Mouse (Mus musculus) gastrocnemius, postnatal 10 days (tissue): ENCODE data around the gene Arhgap27. TPM values are rescaled to one million over a fixed set of nuclear protein-coding genes. Genes with fewer than 3 reads are reported as not detected.
"Not testable (repeated sequence)": the region's sequence is repeated elsewhere in the genome, so short reads cannot be mapped to it uniquely, and the experiment has no call there.

ENCODE experiments used
- DNase-seq: peaks from one replicate; pipeline ENCODE4 v3.0.0; 2021; ENCODE audit warnings: mixed read lengths
- total RNA-seq, 2 experiments: library from RNA; stranded (reverse); gene quantifications; 2 replicates each; pipeline ENCODE4 v1.2.3; 2021

Arhgap27 gene
- total RNA-seq, 2 experiments from 2014 or later = 9.7 to 12.6 TPM

- DNase-seq = no peak
These were observed 30.4 kb downstream of the Arhgap27 start for GRCm38 (mm10) chr11:103332890-103333651.

DNA sequence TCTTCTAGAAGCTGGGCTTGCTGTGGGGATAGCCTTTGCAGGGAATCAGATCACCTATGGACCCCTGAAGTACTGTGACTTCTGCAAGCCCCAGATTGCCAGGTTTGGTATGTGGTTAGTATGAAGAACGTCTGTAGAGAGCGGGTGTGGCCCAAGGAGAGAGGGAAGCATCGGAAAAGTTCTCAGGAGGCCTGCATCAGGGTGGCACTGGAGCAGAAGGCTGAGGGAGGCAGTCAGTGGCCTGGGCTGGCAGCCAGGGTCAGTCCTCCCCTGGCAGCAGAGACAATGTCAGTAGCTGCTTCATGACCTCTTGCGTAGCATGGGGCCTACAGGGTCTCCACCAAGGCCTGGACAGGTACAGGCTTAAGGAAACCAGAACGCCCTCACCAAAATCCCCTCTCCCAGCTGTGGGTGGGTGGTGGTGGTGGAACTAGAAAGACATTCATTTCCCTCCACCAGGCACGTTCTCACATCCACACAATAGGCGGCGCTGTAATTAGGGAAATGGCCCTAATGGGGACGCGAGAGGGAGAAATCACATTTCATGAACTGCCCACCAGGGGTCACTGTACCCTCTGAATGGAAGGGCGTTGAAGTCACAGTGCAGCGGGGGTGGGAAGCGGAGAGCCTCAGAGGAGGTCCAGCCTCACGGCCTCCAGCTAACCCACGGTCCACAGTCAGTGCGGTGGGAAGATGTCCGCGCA lies 31.2 kb downstream of the Arhgap27 start:
- peak; percentile 87 for DNase-seq

DNA sequence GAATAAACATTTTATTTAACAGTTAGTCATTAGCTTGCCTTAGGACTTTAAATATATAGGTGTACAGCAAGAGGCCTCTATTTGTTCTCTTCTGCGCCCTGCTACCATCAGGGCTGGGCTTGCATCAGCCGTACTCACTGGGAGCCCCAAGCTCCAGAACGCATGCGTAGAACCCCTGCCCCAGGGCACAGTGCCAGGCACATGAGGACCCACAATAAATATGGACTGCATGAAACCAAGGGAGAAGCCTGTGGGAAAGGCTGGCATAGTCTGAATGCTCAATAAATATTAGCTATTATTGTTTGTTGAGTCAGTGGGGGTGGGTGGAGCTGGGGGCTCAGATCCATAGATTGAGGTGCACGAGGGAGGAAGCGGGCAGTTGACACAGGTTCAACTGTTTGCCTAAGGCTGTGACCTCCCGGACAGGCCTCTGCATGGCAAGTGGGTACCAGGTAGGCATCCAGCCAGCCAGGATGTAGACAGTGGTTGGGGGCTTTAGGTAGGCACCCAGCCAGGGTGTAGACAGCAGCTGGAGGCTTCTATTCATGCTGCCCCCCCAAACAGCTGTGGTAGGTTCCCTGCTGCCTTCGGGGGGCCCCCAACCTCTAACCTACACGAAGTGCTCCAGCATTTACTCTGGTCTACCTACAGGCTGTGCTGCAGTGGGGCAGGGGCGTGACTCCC lies 31.8 kb downstream of the Arhgap27 start:
- DNase-seq = no peak

DNA sequence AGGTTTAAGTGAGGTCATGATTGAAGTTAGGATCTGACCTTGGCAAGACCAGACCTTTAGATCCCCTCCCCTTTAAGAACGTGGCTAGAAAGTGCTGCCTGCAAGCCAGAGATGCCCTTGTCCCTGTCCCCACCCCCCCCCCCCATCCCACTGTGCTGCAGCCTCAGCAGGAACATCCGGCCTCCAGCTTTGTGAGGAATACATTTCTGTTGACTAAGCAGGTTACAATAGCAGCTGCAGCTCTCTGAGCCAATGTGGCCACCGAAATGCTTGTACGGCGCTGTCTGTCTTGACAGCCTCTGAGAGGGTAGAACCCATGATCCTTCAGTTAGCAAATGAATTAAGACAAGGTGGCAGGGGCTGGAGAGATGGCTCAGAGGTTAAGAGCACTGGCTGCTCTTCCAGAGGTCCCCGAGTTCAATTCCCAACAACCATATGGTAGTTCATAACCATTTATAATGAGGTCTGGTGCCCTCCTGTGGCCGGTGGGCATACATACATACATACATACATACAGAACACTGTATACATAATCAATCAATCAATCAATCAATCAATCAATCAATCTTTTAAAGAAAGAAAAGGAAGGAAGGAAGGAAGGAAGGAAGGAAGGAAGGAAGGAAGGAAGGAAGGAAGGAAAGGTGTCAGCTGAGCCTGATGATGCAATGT lies 32.7 kb downstream of the Arhgap27 start:
- DNase-seq = no peak

DNA sequence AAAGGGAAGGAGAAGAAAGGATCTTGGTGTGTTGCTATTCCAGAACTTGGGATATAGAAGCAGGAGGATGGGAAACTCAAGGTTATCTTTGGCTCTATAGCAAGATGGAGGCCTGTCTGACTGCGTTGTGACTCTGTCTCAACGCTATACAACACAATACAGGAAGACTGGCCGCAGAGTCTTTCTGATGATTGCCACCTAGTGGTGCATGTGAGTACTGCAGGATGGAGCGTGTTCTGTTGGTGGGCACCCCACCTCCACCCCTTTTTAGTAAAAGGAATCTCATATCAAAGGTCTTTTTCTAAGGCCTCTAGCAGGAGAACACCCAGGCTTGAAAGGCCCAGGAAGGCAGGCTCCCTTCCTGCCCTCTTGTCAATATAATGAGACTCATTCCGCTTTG lies 36.5 kb downstream of the Arhgap27 start:
- peak; percentile 86 for DNase-seq

- peak; percentile 84 for DNase-seq
These were observed 38.3 kb downstream of the Arhgap27 start for GRCm38 (mm10) chr11:103325172-103325571.

DNA sequence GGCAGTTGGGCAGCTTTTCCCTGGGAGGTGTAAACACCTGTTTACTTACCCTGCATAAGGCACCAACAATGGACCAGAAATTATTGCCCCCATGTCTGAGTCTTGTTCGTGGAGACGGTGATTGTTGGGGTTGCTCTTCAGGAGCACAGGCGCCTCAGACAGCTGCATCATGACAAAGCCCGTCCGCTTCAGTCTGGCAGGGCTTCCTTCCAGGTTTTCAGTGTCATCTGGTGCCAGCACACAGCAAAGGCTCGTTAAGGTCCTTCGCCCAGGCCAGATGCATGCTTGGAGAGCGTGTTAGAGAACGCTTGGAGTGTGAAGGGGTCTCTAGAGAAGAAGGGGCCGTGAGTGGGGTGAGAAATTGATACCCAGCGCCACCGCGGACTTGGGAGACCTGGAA lies 38.8 kb downstream of the Arhgap27 start:
- DNase-seq = no peak

DNA sequence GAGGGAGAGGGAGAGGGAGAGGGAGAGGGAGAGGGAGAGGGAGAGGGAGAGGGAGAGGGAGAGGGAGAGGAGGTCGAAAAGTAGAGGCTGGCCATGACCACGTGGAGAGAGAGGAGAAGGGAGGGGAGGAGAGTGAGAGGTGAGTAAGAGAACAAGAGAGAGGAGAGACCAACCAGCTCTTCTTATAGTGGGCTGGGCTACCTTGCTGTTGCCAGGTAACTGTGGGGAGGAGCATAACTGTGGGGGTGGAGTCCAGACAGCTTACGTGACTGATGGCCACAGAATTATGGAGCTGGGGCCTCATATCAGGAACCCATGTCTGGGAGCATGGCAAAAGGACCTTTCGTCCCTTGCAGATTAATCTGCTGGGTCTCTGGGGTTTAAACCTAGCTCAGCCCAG lies 40.7 kb downstream of the Arhgap27 start:
- not testable (repeated sequence) for DNase-seq

DNA sequence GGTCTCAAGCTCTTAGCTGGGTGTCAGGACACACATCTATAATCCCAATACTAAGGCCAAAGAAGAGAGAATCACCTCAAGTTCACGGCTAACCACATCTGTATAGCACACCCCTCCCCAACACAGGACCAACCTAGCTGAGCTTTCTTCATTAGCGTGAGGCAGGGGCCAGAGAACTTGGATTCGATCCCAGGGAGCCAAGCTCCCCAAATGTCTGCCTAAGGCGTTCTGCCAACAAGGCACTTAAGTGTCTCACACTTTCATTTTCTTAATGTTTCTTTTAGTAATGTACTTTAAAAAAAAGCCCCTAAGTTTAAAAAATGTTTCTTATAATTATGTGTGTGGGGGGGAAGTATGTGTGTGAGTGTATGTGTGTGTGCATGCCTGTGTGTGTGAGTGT lies 42.8 kb downstream of the Arhgap27 start:
- DNase-seq = no peak

DNA sequence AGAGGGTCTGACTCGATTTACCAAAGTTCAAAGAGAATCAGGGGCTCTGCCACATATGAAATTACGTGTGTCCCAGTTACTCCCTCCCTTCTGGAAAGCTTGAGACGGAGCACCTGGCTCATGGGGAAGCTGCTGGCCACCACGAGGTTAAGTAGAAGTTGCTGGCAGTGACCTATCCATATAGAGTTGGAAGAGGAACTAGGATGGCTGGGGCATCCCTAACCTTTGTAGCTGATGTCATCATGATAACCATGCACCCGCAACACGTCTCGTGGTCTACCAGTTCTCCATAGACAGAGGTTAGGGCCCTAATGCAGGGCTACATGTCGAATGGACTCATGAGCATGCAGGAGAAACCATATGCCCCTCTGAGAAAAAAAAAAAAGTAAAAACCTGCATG lies 43.3 kb downstream of the Arhgap27 start:
- no peak for DNase-seq

GRCm38 (mm10) chr11:103318042-103318441 lies 45.5 kb downstream of the Arhgap27 start:
- DNase-seq = no peak

DNA sequence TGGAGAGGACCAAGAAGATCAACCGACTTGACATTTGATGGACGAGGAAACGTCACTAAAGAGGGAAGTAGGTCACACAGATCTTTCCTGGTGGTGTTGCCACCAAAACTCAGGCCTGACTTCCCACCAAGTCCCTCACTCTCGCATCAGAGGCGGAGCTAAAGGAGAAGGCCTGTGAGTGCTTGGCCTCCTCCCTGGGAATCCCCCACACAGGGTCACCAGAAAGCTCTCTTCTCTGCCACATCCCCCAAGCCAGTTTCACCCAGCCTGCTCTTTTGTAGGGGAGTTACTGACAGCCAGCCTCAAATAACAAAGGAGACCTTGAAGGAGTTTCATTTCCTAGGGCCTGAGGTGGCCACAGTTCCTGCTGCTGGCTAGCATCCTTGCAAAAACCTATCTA lies 48.1 kb downstream of the Arhgap27 start:
- no peak for DNase-seq

- DNase-seq = no peak
These were observed 48.6 kb downstream of the Arhgap27 start for GRCm38 (mm10) chr11:103314736-103315374.

DNA sequence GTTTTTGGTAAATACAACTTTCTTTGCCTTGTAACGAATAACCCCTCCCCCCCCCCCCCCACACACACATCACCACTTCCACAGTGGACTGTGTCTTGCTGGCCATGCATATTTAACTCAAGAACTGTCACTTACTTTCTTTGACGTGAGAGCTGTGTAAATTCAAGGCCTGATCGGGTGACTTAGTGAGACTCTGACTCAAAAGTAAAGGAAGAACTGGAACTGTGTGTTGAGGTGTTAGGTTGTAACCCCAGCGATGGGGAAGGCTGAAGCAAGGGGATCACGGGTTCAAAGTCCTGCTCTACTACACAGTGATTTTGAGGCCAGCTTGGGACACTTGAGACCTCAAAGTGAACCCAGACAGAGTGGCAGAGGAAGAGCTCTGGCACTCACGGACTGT lies 50.0 kb downstream of the Arhgap27 start:
- no peak for DNase-seq

- DNase-seq = no peak
These were observed 50.7 kb downstream of the Arhgap27 start for GRCm38 (mm10) chr11:103312655-103313255.

GRCm38 (mm10) chr11:103311960-103312611 lies 51.4 kb downstream of the Arhgap27 start:
- DNase-seq = peak; percentile 75

GRCm38 (mm10) chr11:103309956-103310574 lies 53.4 kb downstream of the Arhgap27 start:
- DNase-seq = no peak

GRCm38 (mm10) chr11:103307910-103308309 lies 55.6 kb downstream of the Arhgap27 start:
- DNase-seq = peak; percentile 81

- no peak for DNase-seq
These were observed 59.0 kb downstream of the Arhgap27 start for GRCm38 (mm10) chr11:103304525-103304924.

- no peak for DNase-seq
These were observed 68.7 kb downstream of the Arhgap27 start for GRCm38 (mm10) chr11:103294772-103295171.

DNA sequence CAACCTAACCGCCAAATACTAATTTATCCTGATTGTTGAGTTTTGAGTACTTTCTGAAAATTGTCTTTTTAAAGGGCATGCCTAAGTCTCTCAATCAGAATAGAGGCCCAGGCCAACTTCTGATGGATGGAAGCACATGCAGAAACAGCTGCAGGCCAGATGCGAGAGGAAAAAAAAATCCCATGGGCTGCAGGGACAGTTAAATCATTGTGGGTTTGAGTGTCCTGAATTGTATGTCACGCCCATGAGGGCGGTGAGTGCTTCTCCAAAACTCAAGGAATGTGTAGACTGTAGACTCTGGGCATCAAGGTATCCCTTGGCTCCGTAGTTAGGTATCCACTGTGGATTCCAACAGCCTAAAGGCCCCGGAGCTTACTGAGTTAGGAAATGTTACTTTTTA lies 69.4 kb downstream of the Arhgap27 start:
- DNase-seq = no peak
